Mouse (Mus musculus): Measurements from ENCODE around the gene Lama4. TPM values are rescaled to one million over a fixed set of nuclear protein-coding genes. Genes with fewer than 3 reads are reported as not detected.
A peak's percentile ranks its signal among the peaks of the same experiment; 100 is the strongest.

The Lama4 gene
- polyA plus RNA-seq, 1 experiment, result 6.6 TPM

GRCm38 (mm10) chr10:39064732-39065131 is 99.4 kb downstream of the Lama4 start:
- H3K4me1 ChIP-seq (replicated peaks; ENCODE audit: control insufficient read depth, insufficient read depth, low read length), result no peaks in the 10 kb centered on the region
- TF ChIP-seq POLR2A (IDR thresholded peaks at IDR 0.05; ENCODE audit: control insufficient read depth, extremely low read depth, insufficient read depth, low read length, poor library complexity) (no peak), CTCF (IDR thresholded peaks at IDR 0.05; ENCODE audit: borderline replicate concordance, control insufficient read depth, extremely low read depth, insufficient read depth, low read length, poor library complexity) (peak; percentile 72; the same call in 1 of the 2 replicates)
- H3K36me3 ChIP-seq (ENCODE audit: control insufficient read depth, insufficient read depth, low read length), result no peaks in the 10 kb centered on the region
- no peak overlapping the region for H3K4me3 ChIP-seq (ENCODE audit: control insufficient read depth, insufficient read depth, low read length)
- H3K27me3 ChIP-seq (ENCODE audit: control insufficient read depth, insufficient read depth, low read length), result no peaks in the 10 kb centered on the region
- H3K27ac ChIP-seq (ENCODE audit: control insufficient read depth, insufficient read depth, low read length), result no peak overlapping the region
- WGBS, result 96% methylated on average over 5 of the region's 5 CpGs
- peak; percentile 38 for DNase-seq

- H3K27me3 ChIP-seq (ENCODE audit: control insufficient read depth, insufficient read depth, low read length), result no peaks in the 10 kb centered on the region
- H3K27ac ChIP-seq (ENCODE audit: control insufficient read depth, insufficient read depth, low read length), result no peak overlapping the region
- H3K4me1 ChIP-seq (replicated peaks; ENCODE audit: control insufficient read depth, insufficient read depth, low read length), result no peaks in the 10 kb centered on the region
- no peak for TF ChIP-seq POLR2A (IDR thresholded peaks at IDR 0.05; ENCODE audit: control insufficient read depth, extremely low read depth, insufficient read depth, low read length, poor library complexity)
- TF ChIP-seq CTCF (IDR thresholded peaks at IDR 0.05; ENCODE audit: borderline replicate concordance, control insufficient read depth, extremely low read depth, insufficient read depth, low read length, poor library complexity), result no peak
- H3K36me3 ChIP-seq (ENCODE audit: control insufficient read depth, insufficient read depth, low read length), result no peaks in the 10 kb centered on the region
- WGBS, result 91% methylated on average over 3 of the region's 3 CpGs
- no peak overlapping the region for H3K4me3 ChIP-seq (ENCODE audit: control insufficient read depth, insufficient read depth, low read length)
- DNase-seq, result no peak
Measured at GRCm38 (mm10) chr10:39065449-39065848, 100.1 kb downstream of the Lama4 start.

- DNase-seq, result no peak
- WGBS, result 96% methylated on average over 4 of the region's 4 CpGs
Measured at GRCm38 (mm10) chr10:39066061-39066460, 100.7 kb downstream of the Lama4 start.

GRCm38 (mm10) chr10:39066962-39067361 is 101.6 kb downstream of the Lama4 start:
- Histone ChIP-seq H3K27me3 (ENCODE audit: control insufficient read depth, insufficient read depth, low read length) (no peaks in the 10 kb centered on the region), H3K27ac (ENCODE audit: control insufficient read depth, insufficient read depth, low read length) (no peak overlapping the region), H3K4me3 (ENCODE audit: control insufficient read depth, insufficient read depth, low read length) (no peak overlapping the region), H3K36me3 (ENCODE audit: control insufficient read depth, insufficient read depth, low read length) (no peaks in the 10 kb centered on the region), H3K4me1 (replicated peaks; ENCODE audit: control insufficient read depth, insufficient read depth, low read length) (no peaks in the 10 kb centered on the region)
- TF ChIP-seq CTCF (IDR thresholded peaks at IDR 0.05; ENCODE audit: borderline replicate concordance, control insufficient read depth, extremely low read depth, insufficient read depth, low read length, poor library complexity), result no peak
- no peak for TF ChIP-seq POLR2A (IDR thresholded peaks at IDR 0.05; ENCODE audit: control insufficient read depth, extremely low read depth, insufficient read depth, low read length, poor library complexity)
- peak; percentile 75 for DNase-seq

More at GRCm38 (mm10) chr10:39066061-39066460, 100.7 kb downstream of the Lama4 start:
- Histone ChIP-seq H3K36me3 (ENCODE audit: control insufficient read depth, insufficient read depth, low read length) (no peaks in the 10 kb centered on the region), H3K27ac (ENCODE audit: control insufficient read depth, insufficient read depth, low read length) (no peak overlapping the region), H3K4me1 (replicated peaks; ENCODE audit: control insufficient read depth, insufficient read depth, low read length) (no peaks in the 10 kb centered on the region), H3K4me3 (ENCODE audit: control insufficient read depth, insufficient read depth, low read length) (no peak overlapping the region), H3K27me3 (ENCODE audit: control insufficient read depth, insufficient read depth, low read length) (no peaks in the 10 kb centered on the region)
- TF ChIP-seq CTCF (IDR thresholded peaks at IDR 0.05; ENCODE audit: borderline replicate concordance, control insufficient read depth, extremely low read depth, insufficient read depth, low read length, poor library complexity), result no peak
- no peak for TF ChIP-seq POLR2A (IDR thresholded peaks at IDR 0.05; ENCODE audit: control insufficient read depth, extremely low read depth, insufficient read depth, low read length, poor library complexity)

- no peak overlapping the region for H3K4me3 ChIP-seq (ENCODE audit: control insufficient read depth, insufficient read depth, low read length)
- WGBS, result 77% methylated on average over 4 of the region's 4 CpGs
- no peaks in the 10 kb centered on the region for H3K4me1 ChIP-seq (replicated peaks; ENCODE audit: control insufficient read depth, insufficient read depth, low read length)
- H3K27me3 ChIP-seq (ENCODE audit: control insufficient read depth, insufficient read depth, low read length), result no peaks in the 10 kb centered on the region
- H3K36me3 ChIP-seq (ENCODE audit: control insufficient read depth, insufficient read depth, low read length), result no peaks in the 10 kb centered on the region
- no peak overlapping the region for H3K27ac ChIP-seq (ENCODE audit: control insufficient read depth, insufficient read depth, low read length)
- no peak for DNase-seq
- TF ChIP-seq CTCF (IDR thresholded peaks at IDR 0.05; ENCODE audit: borderline replicate concordance, control insufficient read depth, extremely low read depth, insufficient read depth, low read length, poor library complexity) (no peak), POLR2A (IDR thresholded peaks at IDR 0.05; ENCODE audit: control insufficient read depth, extremely low read depth, insufficient read depth, low read length, poor library complexity) (no peak)
Measured at GRCm38 (mm10) chr10:39072048-39072447, 106.7 kb downstream of the Lama4 start.

GRCm38 (mm10) chr10:39096981-39097380 is 131.7 kb downstream of the Lama4 start:
- Histone ChIP-seq H3K27me3 (ENCODE audit: control insufficient read depth, insufficient read depth, low read length) (no peaks in the 10 kb centered on the region), H3K4me3 (ENCODE audit: control insufficient read depth, insufficient read depth, low read length) (no peak overlapping the region), H3K4me1 (replicated peaks; ENCODE audit: control insufficient read depth, insufficient read depth, low read length) (no peaks in the 10 kb centered on the region), H3K27ac (ENCODE audit: control insufficient read depth, insufficient read depth, low read length) (no peak overlapping the region), H3K36me3 (ENCODE audit: control insufficient read depth, insufficient read depth, low read length) (no peaks in the 10 kb centered on the region)
- no peak for TF ChIP-seq POLR2A (IDR thresholded peaks at IDR 0.05; ENCODE audit: control insufficient read depth, extremely low read depth, insufficient read depth, low read length, poor library complexity)
- WGBS, result 89% methylated on average over 9 of the region's 9 CpGs
- peak; percentile 16 for DNase-seq

GRCm38 (mm10) chr10:39098746-39099145 is 133.4 kb downstream of the Lama4 start:
- WGBS, result 95% methylated on average over 10 of the region's 10 CpGs
- Histone ChIP-seq H3K4me1 (replicated peaks; ENCODE audit: control insufficient read depth, insufficient read depth, low read length) (no peaks in the 10 kb centered on the region), H3K36me3 (ENCODE audit: control insufficient read depth, insufficient read depth, low read length) (no peaks in the 10 kb centered on the region), H3K4me3 (ENCODE audit: control insufficient read depth, insufficient read depth, low read length) (no peak overlapping the region), H3K27ac (ENCODE audit: control insufficient read depth, insufficient read depth, low read length) (no peak overlapping the region), H3K27me3 (ENCODE audit: control insufficient read depth, insufficient read depth, low read length) (no peaks in the 10 kb centered on the region)
- no peak for DNase-seq
- TF ChIP-seq POLR2A (IDR thresholded peaks at IDR 0.05; ENCODE audit: control insufficient read depth, extremely low read depth, insufficient read depth, low read length, poor library complexity) (no peak), CTCF (IDR thresholded peaks at IDR 0.05; ENCODE audit: borderline replicate concordance, control insufficient read depth, extremely low read depth, insufficient read depth, low read length, poor library complexity) (no peak)
